Mouse (Mus musculus): ENCODE measurements around the gene Rps6ka3. TPM values are rescaled to one million over a fixed set of nuclear protein-coding genes. Genes with fewer than 3 reads are reported as not detected.

The Rps6ka3 gene
- total RNA-seq, 2 experiments from 2014 or later, result 47.4 to 60.2 TPM

DNA sequence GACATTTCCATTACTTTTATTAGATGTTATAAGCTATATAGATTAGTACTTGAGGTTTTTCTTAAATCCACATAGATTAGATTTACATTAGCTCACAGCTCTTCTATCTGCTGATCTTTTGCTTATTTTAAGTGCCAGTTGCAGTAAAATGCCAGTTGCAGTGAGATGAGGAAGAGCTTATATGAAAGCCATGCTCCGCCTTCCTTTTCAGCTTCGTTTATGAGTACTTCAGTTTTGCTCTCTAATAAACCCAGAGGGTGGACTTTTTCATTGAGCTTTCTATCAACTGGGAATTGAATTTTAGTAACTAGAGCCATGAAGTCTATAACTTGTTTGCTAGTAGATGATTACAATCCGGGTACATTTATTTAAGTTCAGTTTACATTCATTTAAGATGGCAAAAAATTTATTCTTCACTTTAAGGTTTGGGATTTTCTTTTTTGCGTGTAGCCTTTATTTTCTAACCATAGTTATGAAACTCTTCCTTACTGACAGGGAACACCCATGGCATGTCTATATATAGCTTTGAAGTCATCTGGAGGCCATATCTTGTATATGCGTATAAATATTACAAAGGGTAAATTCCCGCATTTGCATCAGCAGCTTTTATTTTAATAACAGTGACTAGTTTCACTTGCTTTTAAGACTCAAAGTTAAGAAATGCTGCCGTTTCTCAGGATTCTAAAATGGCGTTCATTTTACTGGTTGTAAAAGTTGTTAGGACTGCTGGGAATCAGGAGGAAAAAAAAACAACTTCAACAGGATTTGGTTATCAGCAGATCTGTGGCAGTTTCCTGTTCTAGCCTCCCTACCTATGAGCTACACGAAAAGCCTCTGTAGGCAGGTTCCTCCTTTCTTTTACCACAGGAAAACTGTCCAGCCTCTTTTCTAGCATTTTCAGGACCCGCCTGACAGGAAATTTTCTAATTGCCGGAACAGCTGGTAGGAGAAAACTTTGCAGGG lies 92.5 kb downstream of the Rps6ka3 start:
- DNase-seq, result no peak
- intact Hi-C loops (cut with DNase I), result no loop called here

DNA sequence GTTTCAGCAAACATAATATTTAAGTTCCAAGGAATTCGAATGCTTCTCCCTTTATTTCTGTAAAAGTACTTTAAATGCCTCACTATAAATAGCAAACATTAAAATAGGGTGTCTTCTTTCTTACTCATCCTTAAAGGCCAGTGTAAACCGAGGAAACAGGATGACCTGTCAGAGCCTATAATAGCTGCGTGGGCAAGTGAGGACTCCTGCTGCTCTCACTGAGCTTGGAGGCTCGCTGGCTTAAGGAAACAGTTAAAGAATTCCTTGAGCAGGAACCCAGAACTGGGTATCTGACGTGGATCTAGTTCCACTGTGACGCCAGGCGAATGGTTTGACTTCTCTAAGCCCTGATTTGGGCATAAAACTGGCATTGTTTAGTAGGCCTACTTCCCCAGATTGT lies 105.2 kb downstream of the Rps6ka3 start:
- intact Hi-C loops (cut with DNase I), result no loop called here
- no peak for DNase-seq

DNA sequence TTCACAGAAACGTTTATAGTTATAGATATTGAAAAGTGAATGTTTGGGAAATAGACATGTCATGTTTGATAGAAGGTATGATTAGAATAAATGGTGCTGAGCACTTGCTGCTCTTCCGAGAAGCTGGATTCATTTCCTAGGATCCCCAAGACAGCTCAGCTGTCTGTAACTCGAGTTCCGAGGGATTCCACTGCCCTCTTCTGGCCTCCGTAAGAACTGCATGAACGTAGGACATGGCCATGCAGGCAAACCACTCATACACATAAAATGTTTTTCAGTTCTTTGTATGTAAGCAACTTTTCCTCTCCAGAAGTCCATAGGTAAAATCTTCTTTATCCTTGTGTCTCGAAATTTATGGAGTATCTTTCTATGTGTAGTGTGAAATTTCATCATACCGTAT lies 111.2 kb downstream of the Rps6ka3 start:
- peak; percentile 62 for DNase-seq
- intact Hi-C loops (cut with DNase I), result no loop called here

DNA sequence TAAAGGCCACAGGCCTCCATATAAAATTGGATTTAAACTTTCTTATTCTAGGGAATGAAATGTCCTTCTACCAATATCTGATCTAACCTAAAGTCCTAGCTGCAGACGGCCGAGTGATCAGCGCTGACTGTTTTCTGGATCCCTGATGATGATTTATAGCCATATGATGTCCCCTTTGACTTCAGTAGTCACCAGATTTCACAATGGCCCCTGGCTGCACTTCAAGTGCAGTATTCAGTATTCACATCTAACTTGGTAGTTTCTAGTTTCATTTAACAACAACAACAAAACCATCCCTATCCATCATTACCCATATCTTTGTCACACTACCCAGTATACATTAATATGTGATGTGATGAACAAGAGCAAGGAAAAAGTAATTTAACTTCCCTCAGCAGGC lies 154.4 kb downstream of the Rps6ka3 start:
- intact Hi-C loops (cut with DNase I), result no loop called here
- no peak for DNase-seq

DNA sequence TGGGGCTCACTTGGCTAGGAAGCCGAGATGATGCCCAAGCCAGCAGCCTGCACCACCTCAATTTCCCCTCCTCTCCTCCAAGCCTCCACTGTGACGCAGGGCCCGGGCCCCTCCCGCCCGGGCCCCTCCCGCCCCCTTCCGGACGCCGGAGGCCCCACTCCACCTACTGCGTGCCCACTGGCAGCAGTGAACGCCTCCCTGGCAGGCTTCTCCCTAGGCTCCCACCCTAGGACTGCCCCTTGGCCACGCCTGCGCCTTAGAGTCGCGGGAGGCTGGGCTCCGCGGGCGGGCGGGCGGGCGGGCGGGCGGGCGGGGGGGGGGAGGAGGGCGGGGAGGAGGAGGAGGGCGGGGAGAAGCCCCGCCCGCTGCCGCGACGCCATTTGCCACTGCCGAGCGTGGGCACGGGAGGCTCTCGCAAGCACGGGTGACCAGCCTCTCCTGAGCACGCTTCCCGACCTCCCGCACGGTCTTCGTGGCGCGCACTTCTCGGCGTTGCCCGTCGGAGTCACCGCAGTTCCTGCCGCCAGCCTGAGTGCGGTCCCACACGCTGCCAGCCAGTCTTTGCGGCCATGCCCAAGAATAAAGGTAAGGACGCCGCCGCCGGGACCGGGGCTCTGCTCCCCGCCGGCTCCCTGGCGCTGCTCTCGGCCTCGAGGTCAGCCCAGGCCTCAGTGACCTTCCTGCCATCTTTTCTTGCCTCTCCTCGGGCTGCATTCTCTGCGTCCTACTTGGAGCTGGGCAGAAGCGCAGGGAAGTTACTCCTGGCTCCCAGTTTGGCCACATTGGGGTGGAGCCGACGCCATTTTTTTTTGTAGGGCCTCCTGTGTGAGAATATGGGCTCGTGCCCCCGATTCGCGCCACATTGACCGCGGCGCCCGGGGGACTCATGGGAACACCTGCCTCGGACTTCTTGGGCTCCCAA lies 162.0 kb downstream of the Rps6ka3 start, which contains the start of gene Eif1ax:
Gene Eif1ax (plus strand): TSS at position 348 of the 922 bp plus-strand sequence.
- intact Hi-C loops (cut with DNase I), result no loop called here
- peak; percentile 70 for DNase-seq

DNA sequence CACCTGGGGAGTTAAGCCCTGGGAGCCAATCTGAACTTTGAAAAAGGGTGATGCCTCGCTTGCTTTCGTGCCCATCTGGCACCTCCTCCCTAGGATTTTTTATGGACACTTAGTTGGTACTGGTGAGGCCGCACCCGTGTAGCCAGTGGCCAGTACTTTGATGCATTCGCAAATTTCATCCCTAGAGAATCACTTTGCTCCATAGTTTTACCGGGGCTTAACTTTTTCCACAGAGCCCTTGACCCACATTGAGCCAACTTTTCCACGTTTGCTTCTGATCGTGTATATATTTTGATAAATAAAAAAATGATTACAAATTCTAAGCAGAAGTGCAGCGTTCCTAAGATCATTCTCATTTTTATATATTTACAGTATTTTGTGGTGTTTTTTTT lies 162.6 kb downstream of the Rps6ka3 start:
- no peak for DNase-seq
- intact Hi-C loops (cut with DNase I), result no loop called here

DNA sequence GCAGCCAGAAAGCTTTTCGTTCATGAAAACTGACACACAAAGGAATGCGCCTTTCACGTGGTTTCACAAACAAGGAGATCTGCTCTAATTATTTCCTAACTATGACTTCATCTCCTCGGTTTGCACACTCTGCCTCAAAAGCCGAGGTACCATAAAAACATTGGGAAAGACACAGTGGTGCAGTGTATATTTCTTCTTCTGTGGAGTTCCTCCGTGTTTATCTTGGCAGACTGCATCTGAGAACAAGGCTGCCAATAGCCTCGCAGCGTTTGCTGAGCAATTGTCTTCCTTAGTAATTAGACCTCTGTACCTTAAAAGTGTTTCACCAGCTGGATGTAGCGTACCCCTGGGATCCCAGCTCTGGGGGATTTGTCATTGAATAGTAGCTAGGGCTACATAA lies 177.0 kb downstream of the Rps6ka3 start:
- intact Hi-C loops (cut with DNase I), result no loop called here
- DNase-seq, result no peak

DNA sequence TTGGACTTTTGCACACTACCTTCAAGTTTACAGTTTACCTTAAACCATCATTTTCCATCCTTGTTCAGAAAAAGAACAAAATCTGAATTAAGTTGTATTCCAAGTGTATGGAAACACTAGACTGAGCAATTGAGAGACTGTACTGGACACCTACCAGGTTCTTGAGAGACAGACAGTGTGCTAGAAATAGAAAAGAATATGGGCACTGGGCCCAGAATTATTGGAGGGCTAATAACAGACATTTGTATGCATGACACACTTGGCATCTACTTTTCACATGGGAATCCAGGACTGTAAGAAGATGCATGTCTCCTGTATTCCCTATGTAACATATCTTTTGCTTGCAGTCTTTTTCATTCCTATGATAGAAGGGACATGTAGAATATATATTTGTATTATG lies 178.8 kb downstream of the Rps6ka3 start:
- intact Hi-C loops (cut with DNase I), result no loop called here

DNA sequence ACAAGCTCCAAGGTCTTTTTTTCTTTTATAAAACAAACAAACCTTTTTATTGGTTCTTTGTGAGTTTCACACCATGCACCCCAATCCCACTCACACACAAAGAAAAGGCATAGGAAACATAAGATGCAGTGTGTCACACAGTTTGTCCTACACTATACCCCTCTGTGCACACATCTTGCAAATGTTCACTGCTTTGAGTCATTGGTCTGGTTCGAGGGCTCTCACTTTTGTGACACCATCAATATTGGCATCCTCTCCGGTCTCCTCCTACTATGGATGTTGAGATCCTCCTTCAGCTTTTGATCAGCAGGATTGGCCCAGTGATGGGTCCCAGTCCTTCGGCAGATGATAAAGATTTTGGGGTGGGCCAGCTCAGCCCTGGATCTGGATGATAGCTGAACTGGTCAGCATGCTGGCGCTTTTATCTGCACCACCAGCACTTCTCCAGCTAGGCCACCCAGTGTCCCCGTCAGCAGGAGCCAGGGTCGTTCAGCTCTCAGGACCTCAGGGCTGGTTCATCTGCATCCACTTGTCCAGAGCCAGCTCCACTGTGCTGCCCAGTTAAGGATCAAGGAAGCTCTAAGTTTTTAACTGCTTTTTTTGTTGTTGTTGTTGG lies 180.3 kb downstream of the Rps6ka3 start:
- intact Hi-C loops (cut with DNase I), result no loop called here
- no peak for DNase-seq

More for the DNA sequence above, 178.8 kb downstream of the Rps6ka3 start:
- DNase-seq, result no peak

DNA sequence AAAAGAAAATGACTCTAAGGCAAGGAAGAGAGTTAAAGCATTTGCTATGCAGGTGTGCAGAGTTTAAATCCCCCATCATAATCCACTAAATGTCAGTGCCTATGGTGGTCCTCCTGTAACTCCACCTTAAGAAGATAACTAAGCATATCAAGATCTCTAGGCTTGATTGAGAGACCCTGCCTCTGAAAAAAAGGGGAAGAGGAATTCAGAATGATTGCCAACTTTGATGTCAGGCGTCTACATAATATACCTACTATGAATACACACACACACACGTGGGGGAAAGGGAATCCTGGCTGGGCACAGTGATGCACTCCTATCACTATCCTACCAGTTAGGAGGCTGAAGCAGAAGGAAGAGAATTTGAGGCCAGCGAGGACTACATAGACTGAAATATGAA lies 181.1 kb downstream of the Rps6ka3 start:
- intact Hi-C loops (cut with DNase I), result no loop called here
- no peak for DNase-seq

DNA sequence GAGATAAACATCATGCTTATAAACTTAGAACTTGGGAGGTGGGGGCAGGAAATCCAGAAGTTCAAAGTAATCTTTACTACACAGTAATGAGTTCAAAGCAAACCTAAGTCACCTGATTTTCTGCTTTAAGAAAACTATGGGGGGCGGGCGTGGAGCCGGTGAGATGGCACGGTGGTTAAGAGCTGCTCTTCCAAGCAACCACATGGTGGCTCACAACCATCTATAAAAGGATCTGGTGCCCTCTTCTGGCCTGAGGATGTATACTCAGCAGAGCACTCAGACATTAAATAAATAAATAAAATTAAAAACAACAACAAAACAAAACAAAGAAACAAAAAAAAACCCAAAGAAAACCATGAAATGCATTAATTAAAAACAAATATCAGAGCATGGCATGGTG lies 199.1 kb downstream of the Rps6ka3 start:
- DNase-seq, result peak; percentile 19
- intact Hi-C loops (cut with DNase I), result no loop called here

DNA sequence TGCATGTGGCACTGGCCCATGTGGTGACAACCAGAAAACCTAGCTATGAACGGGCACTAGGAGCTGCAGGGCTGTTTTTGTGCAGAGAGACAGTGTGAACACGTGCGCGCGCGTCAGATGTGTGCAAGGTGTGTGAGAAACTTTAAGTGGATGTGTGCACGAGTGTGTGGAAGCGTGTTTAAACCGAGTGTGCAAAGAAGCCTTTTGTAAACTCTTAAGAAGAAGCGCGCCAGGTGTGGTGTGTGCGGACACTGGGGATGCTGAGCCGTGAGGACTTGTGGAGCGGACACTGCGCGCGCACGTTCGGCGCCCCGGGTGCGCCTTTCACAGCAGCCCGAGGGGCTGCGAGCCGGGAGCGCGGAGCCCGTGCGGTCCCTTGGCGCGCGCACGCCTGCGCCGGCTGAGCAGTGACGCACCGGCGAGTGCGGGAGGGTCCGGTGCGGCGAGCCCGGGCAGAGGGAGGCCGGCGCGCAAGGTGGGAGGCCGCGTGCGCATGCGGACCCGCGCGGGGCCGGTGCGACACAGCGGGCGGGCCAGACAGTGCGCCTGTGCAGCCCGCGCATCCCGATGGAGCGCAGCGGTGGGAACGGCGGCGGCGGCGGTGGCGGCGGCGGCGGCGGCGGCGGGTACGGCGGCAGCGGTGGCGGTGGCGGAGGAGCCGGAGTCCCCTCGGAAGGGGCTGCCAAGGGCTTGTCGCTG lies 204.2 kb downstream of the Rps6ka3 start, which contains the start of gene Map7d2:
Gene Map7d2 (plus strand): TSS at position 443 of the 699 bp plus-strand sequence.
- intact Hi-C loops (cut with DNase I), result no loop called here
- peak; percentile 25 for DNase-seq

DNA sequence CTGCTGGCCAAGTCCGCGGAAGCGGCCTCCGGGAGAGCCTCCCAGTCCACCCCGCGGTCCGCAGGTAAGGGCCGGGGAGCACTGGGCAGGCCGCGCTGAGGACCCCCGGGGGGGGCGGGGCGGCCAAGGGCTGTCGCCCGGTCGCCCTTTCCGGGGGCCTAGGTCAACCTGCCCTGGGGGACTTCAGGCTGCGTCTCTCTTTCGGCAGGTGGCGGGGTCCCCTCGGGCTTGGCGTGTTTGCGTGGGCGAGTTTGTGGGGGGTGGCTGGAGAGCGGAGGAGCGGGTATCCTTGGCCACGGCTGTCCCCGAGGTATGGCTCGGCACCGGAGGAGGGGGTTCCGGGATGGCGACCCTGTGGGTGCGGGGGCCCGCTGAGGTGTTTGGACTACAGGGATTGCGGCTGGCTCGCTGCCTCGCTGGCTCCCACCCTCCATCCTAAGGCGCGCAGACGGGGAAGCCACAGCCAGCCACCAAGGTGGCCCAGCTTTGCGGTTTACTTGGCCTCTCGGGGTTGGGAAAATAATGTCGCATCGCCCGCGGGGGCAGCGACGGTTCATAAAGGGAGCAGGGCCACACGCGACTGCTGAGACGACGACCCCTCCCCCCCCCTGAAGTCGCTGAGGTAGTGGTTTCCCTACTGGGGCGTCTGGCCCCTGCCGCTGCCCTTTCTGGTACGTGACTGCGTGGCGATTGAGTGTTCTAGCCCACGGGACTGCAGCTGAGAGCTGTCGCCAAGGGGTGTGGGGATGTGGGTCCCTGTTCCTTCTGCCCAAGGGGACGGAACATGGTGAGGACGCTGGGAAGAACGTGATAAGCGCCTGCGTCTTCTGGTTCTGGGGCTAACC lies 204.9 kb downstream of the Rps6ka3 start:
- DNase-seq, result peak; percentile 14
- intact Hi-C loops (cut with DNase I), result no loop called here

Other genes with a start within 250 kb of the Rps6ka3 start
- 100 to 1,000 TPM; 158 to 177 TPM for gene Eif1ax, start 161.9 kb downstream of the Rps6ka3 start, total RNA-seq (2021)
- 10 to 100 TPM; 37.9 to 38.4 TPM for gene Map7d2, start 204.3 kb downstream of the Rps6ka3 start, total RNA-seq (2021)